Mouse (Mus musculus): Measurements from ENCODE around the gene Sf1.

DNA sequence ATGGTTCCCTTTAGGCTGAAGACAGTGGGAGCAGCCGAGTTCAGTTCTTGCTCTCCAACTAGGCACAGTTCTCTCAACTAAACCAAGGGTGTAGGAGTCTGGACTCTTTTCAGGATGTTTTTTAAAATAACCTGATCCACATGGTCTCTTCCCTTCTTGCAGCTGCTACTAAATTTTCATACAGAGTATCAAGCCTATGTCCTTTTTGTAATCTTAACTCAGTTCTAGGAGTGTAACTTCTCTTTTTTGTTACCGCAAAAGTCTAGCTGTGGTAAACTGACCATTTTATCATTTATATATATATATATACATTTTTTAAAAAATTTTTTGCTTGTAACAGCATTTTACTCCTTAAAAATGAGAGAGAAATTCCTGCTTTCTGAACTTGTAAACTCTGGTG is 6.7 kb downstream of the Sf1 start:
- TF ChIP-seq CTCF (conservative IDR thresholded peaks at IDR 0.05; ENCODE audit: low read length) (no peak), NANOG (IDR thresholded peaks at IDR 0.05; ENCODE audit: borderline replicate concordance, low read length) (no peak)
